Mouse (Mus musculus) stomach, postnatal 0 days (tissue): ENCODE results near the gene Banp.

Experiments used
- CTCF ChIP-seq: IDR thresholded peaks from 2 replicates; pipeline ENCODE4 v1.5.1; 2016; ENCODE audit warnings: antibody characterized with exemption, low read depth, mild to moderate bottlenecking, moderate library complexity
- EP300 ChIP-seq: optimal IDR thresholded peaks from 2 replicates; pipeline ENCODE3; 2016; ENCODE audit warnings: antibody characterized with exemption

DNA sequence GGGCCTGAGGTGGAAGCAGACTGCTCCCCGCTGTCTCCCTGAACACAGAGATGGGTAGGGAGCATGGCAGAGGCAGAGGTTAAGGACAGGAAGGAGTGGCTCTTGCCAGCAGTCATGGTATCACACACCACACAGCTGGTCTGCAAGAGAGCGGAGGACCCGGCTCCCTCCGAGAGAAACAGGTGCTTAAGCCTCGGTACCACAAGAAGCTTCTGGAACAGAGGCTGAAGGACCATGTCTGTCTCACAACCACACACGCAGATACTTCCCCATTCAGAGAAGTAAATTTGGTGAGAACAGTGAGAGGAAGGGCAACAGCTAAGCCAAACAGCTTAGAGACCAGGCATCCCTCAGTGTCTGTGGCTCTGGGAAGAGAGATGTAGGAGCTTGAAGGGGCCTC is 38.1 kb upstream of the Banp start:
- TF ChIP-seq CTCF (no peak), EP300 (no peak)
